Mouse (Mus musculus): ENCODE measurements around the gene Ciita. TPM values are rescaled to one million over a fixed set of nuclear protein-coding genes. Genes with fewer than 3 reads are reported as not detected.

Ciita gene
- total RNA-seq, 2 experiments from 2014 or later, result 0.11 to 0.15 TPM

- H3K4me3 ChIP-seq, result no peak overlapping the region
- TF ChIP-seq CTCF (IDR thresholded peaks at IDR 0.05), result no peak
- no peak overlapping the region for H3K27ac ChIP-seq
- intact Hi-C loops (cut with DNase I), result no loop called here
- peak; percentile 72 for DNase-seq
These were observed 27.4 kb upstream of the Ciita start for GRCm38 (mm10) chr16:10452445-10452896.

GRCm38 (mm10) chr16:10453872-10454582, 25.8 kb upstream of the Ciita start:
- intact Hi-C loops (cut with DNase I), result no loop called here
- TF ChIP-seq CTCF (IDR thresholded peaks at IDR 0.05), result no peak
- no peak overlapping the region for H3K27ac ChIP-seq
- no peak overlapping the region for H3K4me3 ChIP-seq
- no peak for DNase-seq

GRCm38 (mm10) chr16:10454583-10454974, 25.3 kb upstream of the Ciita start:
- H3K4me3 ChIP-seq, result no peak overlapping the region
- intact Hi-C loops (cut with DNase I), result no loop called here
- DNase-seq, result no peak
- TF ChIP-seq CTCF (IDR thresholded peaks at IDR 0.05), result no peak
- H3K27ac ChIP-seq, result no peak overlapping the region

GRCm38 (mm10) chr16:10460188-10460587, 19.7 kb upstream of the Ciita start:
- no peak for TF ChIP-seq CTCF (IDR thresholded peaks at IDR 0.05)
- DNase-seq, result no peak
- Histone ChIP-seq H3K4me3 (no peak overlapping the region), H3K27ac (no peak overlapping the region)
- intact Hi-C loops (cut with DNase I), result no loop called here

GRCm38 (mm10) chr16:10461178-10461577, 18.7 kb upstream of the Ciita start:
- no peak for DNase-seq
- Histone ChIP-seq H3K27ac (no peak overlapping the region), H3K4me3 (no peak overlapping the region)
- intact Hi-C loops (cut with DNase I), result no loop called here
- TF ChIP-seq CTCF (IDR thresholded peaks at IDR 0.05), result no peak

GRCm38 (mm10) chr16:10465011-10465681, 14.7 kb upstream of the Ciita start:
- H3K27ac ChIP-seq, result no peak overlapping the region
- TF ChIP-seq CTCF (IDR thresholded peaks at IDR 0.05), result no peak
- intact Hi-C loops (cut with DNase I), result no loop called here
- no peak for DNase-seq
- no peak overlapping the region for H3K4me3 ChIP-seq

GRCm38 (mm10) chr16:10467391-10468107, 12.3 kb upstream of the Ciita start:
- TF ChIP-seq CTCF (IDR thresholded peaks at IDR 0.05), result no peak
- no peak overlapping the region for H3K4me3 ChIP-seq
- intact Hi-C loops (cut with DNase I), result no loop called here
- no peak overlapping the region for H3K27ac ChIP-seq
- no peak for DNase-seq

- no peak for DNase-seq
- intact Hi-C loops (cut with DNase I), result no loop called here
- Histone ChIP-seq H3K27ac (no peak overlapping the region), H3K4me3 (no peak overlapping the region)
- TF ChIP-seq CTCF (IDR thresholded peaks at IDR 0.05), result no peak
These were observed 11.7 kb upstream of the Ciita start for GRCm38 (mm10) chr16:10468201-10468600.

- Histone ChIP-seq H3K27ac (no peak overlapping the region), H3K4me3 (no peak overlapping the region)
- TF ChIP-seq CTCF (IDR thresholded peaks at IDR 0.05), result no peak
- intact Hi-C loops (cut with DNase I), result no loop called here
- DNase-seq, result no peak
These were observed 7.9 kb upstream of the Ciita start for GRCm38 (mm10) chr16:10471950-10472349.

GRCm38 (mm10) chr16:10474956-10475355, 4.9 kb upstream of the Ciita start:
- no peak overlapping the region for H3K27ac ChIP-seq
- TF ChIP-seq CTCF (IDR thresholded peaks at IDR 0.05), result no peak
- intact Hi-C loops (cut with DNase I), result no loop called here
- H3K4me3 ChIP-seq, result no peak overlapping the region
- DNase-seq, result no peak

GRCm38 (mm10) chr16:10475919-10476318, 3.9 kb upstream of the Ciita start:
- intact Hi-C loops (cut with DNase I), result no loop called here
- Histone ChIP-seq H3K4me3 (no peak overlapping the region), H3K27ac (no peak overlapping the region)
- TF ChIP-seq CTCF (IDR thresholded peaks at IDR 0.05), result no peak
- no peak for DNase-seq

- TF ChIP-seq CTCF (IDR thresholded peaks at IDR 0.05), result no peak
- intact Hi-C loops (cut with DNase I), result no loop called here
- Histone ChIP-seq H3K27ac (no peak overlapping the region), H3K4me3 (no peak overlapping the region)
- no peak for DNase-seq
These were observed 2.5 kb downstream of the Ciita start for GRCm38 (mm10) chr16:10482343-10482742.

GRCm38 (mm10) chr16:10486993-10487392, 7.1 kb downstream of the Ciita start:
- H3K27ac ChIP-seq, result no peak overlapping the region
- no peak for TF ChIP-seq CTCF (IDR thresholded peaks at IDR 0.05)
- intact Hi-C loops (cut with DNase I), result no loop called here
- H3K4me3 ChIP-seq, result no peak overlapping the region
- no peak for DNase-seq
